Mouse (Mus musculus): ENCODE measurements at regions not wholly inside any gene's neighbourhood (a gene's known extent, or its start where the extent isn't known, plus 50 kb on each side); places are given as distances from the start of the nearest gene placed in this dataset.

GRCm38 (mm10) chr2:77340076-77340475, 59.7 kb upstream of the Sestd1 start:
- Histone ChIP-seq H3K27me3 (ENCODE audit: control insufficient read depth, insufficient read depth, low read length) (no peaks in the 10 kb centered on the region), H3K4me1 (ENCODE audit: control insufficient read depth, insufficient read depth, low read length) (no peaks in the 10 kb centered on the region), H3K27ac (ENCODE audit: insufficient read depth, low read length) (no peak overlapping the region), H3K4me3 (replicated peaks; ENCODE audit: insufficient read depth, low read depth, low read length) (no peak overlapping the region)
- DNase-seq = no peak
- no peak for TF ChIP-seq CTCF (IDR thresholded peaks at IDR 0.05; ENCODE audit: borderline replicate concordance, insufficient read depth, low read depth, low read length)
- TF ChIP-seq POLR2A (IDR thresholded peaks at IDR 0.05; ENCODE audit: borderline replicate concordance, insufficient read depth, low read length) = no peak
- WGBS = 83% methylated on average over 6 of the region's 6 CpGs

DNA sequence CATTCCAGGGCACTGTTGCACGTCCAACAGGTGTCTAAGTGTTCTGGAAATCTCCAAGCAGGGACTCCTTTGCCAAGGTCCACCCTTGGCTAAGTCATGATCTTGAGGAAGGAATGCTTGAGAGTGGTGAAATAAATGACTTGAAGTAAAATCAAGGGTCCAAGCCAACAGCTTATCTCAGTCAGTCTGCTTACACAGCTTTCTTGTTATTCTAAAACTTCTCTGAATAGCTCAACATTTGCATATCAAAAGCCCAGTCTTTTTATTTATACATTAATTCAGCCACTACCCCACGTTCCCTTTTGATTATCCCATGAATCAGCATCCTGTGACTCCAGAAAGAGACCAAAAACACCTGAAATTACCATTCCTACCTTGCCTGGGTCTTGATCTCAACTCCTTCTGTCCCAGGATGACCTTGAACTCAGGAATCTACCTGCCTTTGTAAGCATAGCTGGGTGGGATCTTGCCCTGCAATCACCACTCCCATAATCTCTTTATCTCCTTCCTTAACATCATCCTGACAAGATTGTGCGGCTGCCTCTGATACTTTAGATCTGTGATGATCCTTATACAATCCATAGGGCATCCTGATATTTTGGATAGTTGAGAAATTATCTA, 57.5 kb upstream of the Sestd1 start:
- DNase-seq = no peak
- H3K4me1 ChIP-seq (ENCODE audit: control insufficient read depth, insufficient read depth, low read length) = no peaks in the 10 kb centered on the region
- 74% methylated on average over 3 of the region's 3 CpGs for WGBS
- no peak overlapping the region for H3K27ac ChIP-seq (ENCODE audit: insufficient read depth, low read length)
- H3K4me3 ChIP-seq (replicated peaks; ENCODE audit: insufficient read depth, low read depth, low read length) = no peak overlapping the region
- no peak for TF ChIP-seq CTCF (IDR thresholded peaks at IDR 0.05; ENCODE audit: borderline replicate concordance, insufficient read depth, low read depth, low read length)
- no peak for TF ChIP-seq POLR2A (IDR thresholded peaks at IDR 0.05; ENCODE audit: borderline replicate concordance, insufficient read depth, low read length)
- H3K27me3 ChIP-seq (ENCODE audit: control insufficient read depth, insufficient read depth, low read length) = no peaks in the 10 kb centered on the region

DNA sequence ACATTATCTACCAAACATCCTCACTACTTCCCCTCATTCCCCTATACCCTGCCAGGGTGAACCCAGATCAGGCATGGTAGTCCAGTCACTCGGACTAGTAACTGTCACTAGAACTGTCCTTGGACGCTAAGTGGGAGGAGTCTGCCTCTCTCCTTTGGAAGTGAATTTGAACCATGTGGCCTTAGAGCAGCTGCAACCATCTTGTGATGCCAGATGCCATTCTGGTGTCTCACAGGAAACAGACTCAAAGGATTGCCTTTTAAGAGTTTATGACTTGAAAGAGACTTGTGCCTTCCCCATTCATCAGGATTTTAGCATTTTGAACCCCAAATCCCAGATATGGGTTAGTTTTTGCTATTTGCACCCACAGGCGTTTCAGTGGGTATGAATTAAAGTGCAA, 56.9 kb upstream of the Sestd1 start:
- WGBS = 72% methylated on average over 3 of the region's 3 CpGs
- H3K27me3 ChIP-seq (ENCODE audit: control insufficient read depth, insufficient read depth, low read length) = no peaks in the 10 kb centered on the region
- no peak for DNase-seq
- H3K4me3 ChIP-seq (replicated peaks; ENCODE audit: insufficient read depth, low read depth, low read length) = no peak overlapping the region
- H3K4me1 ChIP-seq (ENCODE audit: control insufficient read depth, insufficient read depth, low read length) = no peaks in the 10 kb centered on the region
- H3K27ac ChIP-seq (ENCODE audit: insufficient read depth, low read length) = no peak overlapping the region
- TF ChIP-seq POLR2A (IDR thresholded peaks at IDR 0.05; ENCODE audit: borderline replicate concordance, insufficient read depth, low read length) (no peak), CTCF (IDR thresholded peaks at IDR 0.05; ENCODE audit: borderline replicate concordance, insufficient read depth, low read depth, low read length) (no peak)

DNA sequence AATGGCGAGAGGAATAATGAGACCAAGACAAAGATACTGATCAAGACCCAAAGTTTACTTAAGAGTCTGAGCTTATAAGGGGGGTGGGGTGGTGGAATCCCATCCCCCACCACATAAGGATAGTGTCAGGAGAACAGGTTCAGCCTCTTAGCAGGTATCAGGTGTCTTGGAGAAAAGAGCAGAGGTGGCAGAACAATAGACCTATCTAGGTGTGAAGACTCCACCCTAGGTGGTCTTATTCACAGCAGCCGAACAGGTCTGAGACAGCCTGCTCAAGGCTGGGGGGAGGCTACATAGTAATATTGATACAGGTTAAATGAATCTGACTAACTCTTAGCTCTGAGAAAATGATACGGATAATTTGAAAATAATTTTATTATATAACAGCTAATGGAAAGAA, 56.4 kb upstream of the Sestd1 start:
- Histone ChIP-seq H3K4me1 (ENCODE audit: control insufficient read depth, insufficient read depth, low read length) (no peaks in the 10 kb centered on the region), H3K4me3 (replicated peaks; ENCODE audit: insufficient read depth, low read depth, low read length) (no peak overlapping the region), H3K27me3 (ENCODE audit: control insufficient read depth, insufficient read depth, low read length) (no peaks in the 10 kb centered on the region), H3K27ac (ENCODE audit: insufficient read depth, low read length) (no peak overlapping the region)
- WGBS = 87% methylated on average over 3 of the region's 3 CpGs
- DNase-seq = no peak
- TF ChIP-seq CTCF (IDR thresholded peaks at IDR 0.05; ENCODE audit: borderline replicate concordance, insufficient read depth, low read depth, low read length) (no peak), POLR2A (IDR thresholded peaks at IDR 0.05; ENCODE audit: borderline replicate concordance, insufficient read depth, low read length) (no peak)

GRCm38 (mm10) chr2:77334706-77335105, 54.3 kb upstream of the Sestd1 start:
- no peaks in the 10 kb centered on the region for H3K4me1 ChIP-seq (ENCODE audit: control insufficient read depth, insufficient read depth, low read length)
- H3K27ac ChIP-seq (ENCODE audit: insufficient read depth, low read length) = no peak overlapping the region
- H3K4me3 ChIP-seq (replicated peaks; ENCODE audit: insufficient read depth, low read depth, low read length) = no peak overlapping the region
- TF ChIP-seq POLR2A (IDR thresholded peaks at IDR 0.05; ENCODE audit: borderline replicate concordance, insufficient read depth, low read length) (no peak), CTCF (IDR thresholded peaks at IDR 0.05; ENCODE audit: borderline replicate concordance, insufficient read depth, low read depth, low read length) (no peak)
- H3K27me3 ChIP-seq (ENCODE audit: control insufficient read depth, insufficient read depth, low read length) = no peaks in the 10 kb centered on the region
- DNase-seq = no peak
- WGBS = 51% methylated on average over 9 of the region's 9 CpGs

- Histone ChIP-seq H3K4me1 (ENCODE audit: control insufficient read depth, insufficient read depth, low read length) (no peaks in the 10 kb centered on the region), H3K27ac (ENCODE audit: insufficient read depth, low read length) (no peak overlapping the region), H3K27me3 (ENCODE audit: control insufficient read depth, insufficient read depth, low read length) (no peaks in the 10 kb centered on the region), H3K4me3 (replicated peaks; ENCODE audit: insufficient read depth, low read depth, low read length) (no peak overlapping the region)
- 42% methylated on average over 8 of the region's 8 CpGs for WGBS
- TF ChIP-seq CTCF (IDR thresholded peaks at IDR 0.05; ENCODE audit: borderline replicate concordance, insufficient read depth, low read depth, low read length) = no peak
- no peak for DNase-seq
Measured at GRCm38 (mm10) chr2:77333394-77334079, 53.1 kb upstream of the Sestd1 start.
